Mouse (Mus musculus): ENCODE measurements at regions not wholly inside any gene's neighbourhood (a gene's known extent, or its start where the extent isn't known, plus 50 kb on each side); places are given as distances from the start of the nearest gene placed in this dataset.
A peak's percentile ranks its signal among the peaks of the same experiment; 100 is the strongest.
"Not testable (repeated sequence)": the region's sequence is repeated elsewhere in the genome, so short reads cannot be mapped to it uniquely, and the experiment has no call there.

DNA sequence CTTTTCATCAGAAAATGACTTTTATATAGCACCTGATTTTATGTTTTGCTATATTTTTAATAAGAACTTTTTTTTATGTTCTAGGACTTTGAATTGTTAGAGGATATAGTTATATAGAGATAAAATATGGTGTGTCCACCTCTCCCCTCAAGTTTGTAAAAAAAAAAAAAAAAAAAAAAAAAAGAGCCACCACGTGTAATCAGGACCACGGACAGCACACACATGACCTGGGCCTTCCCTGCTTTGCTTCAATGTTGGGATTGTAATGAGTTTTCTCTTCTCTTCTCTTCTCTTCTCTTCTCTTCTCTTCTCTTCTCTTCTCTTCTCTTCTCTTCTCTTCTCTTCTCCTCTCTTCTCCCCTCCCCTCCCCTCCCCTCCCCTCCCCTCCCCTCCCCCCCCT, 78.5 kb downstream of the 1700010I14Rik start:
- not testable (repeated sequence) for H3K9me3 ChIP-seq; H3K4me3 ChIP-seq; H3K27ac ChIP-seq; H3K36me3 ChIP-seq; DNase-seq (ENCODE audit: low spot score); H3K27me3 ChIP-seq (ENCODE audit: insufficient read depth, poor library complexity, severe bottlenecking); H3K4me1 ChIP-seq (replicated peaks)
- WGBS, result 21% methylated on average over 2 of the region's 2 CpGs

DNA sequence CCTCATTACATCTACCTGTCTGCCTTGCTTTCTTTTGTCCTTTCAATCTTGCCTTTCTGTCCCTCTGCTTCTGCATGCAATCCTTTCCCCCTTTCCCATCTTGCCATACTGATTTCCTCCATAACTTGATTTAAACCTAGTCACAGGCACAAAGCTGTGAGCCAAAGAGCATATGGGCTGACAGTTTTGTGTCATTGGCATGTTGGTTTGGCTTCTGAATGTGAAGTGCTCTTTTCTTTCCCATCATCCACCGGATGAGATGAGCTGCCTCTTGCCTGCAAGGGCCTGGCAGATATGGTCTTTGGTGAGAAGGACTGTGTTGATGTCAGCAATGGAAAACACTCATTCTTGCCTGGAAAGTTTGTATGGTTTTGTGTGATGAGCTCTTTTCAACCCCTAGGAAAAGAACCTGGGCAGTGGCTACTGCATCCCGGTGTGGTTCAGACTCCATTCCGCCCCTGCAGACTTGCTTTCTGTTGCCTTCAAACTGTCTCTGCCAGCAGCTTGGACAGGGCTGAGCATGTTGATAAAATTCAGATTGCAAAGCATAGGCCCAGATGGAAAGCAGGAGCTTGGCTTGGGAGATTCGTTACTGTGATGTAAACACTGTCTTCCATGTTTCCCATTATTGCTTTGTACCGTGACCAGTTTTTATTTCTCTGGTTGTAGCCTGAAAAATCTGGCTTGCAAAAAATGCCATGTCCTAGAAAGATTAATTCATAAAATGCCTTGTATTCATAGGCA, 80.9 kb downstream of the 1700010I14Rik start:
- no peak for DNase-seq (ENCODE audit: low spot score)
- WGBS, result 88% methylated on average over 5 of the region's 5 CpGs
- Histone ChIP-seq H3K9me3 (no peaks in the 10 kb centered on the region), H3K36me3 (no peaks in the 10 kb centered on the region), H3K4me3 (no peak overlapping the region), H3K27me3 (ENCODE audit: insufficient read depth, poor library complexity, severe bottlenecking) (no peaks in the 10 kb centered on the region), H3K4me1 (replicated peaks) (no peaks in the 10 kb centered on the region), H3K27ac (no peak overlapping the region)

- no peaks in the 10 kb centered on the region for H3K27me3 ChIP-seq (ENCODE audit: insufficient read depth, poor library complexity, severe bottlenecking)
- no peak overlapping the region for H3K4me3 ChIP-seq
- peaks cover 8% of the 10 kb centered on the region; the same call in 1 of the 2 replicates for H3K9me3 ChIP-seq
- H3K27ac ChIP-seq, result no peak overlapping the region
- 0 out of 2 replicates have a peak, but pooled peaks cover 2% of the 10 kb centered on the region for H3K4me1 ChIP-seq (replicated peaks)
- DNase-seq (ENCODE audit: low spot score), result no peak
- H3K36me3 ChIP-seq, result no peaks in the 10 kb centered on the region
- WGBS, result 91% methylated on average over 5 of the region's 5 CpGs
These were observed 95.5 kb downstream of the 1700010I14Rik start for GRCm38 (mm10) chr17:9083629-9084028.

DNA sequence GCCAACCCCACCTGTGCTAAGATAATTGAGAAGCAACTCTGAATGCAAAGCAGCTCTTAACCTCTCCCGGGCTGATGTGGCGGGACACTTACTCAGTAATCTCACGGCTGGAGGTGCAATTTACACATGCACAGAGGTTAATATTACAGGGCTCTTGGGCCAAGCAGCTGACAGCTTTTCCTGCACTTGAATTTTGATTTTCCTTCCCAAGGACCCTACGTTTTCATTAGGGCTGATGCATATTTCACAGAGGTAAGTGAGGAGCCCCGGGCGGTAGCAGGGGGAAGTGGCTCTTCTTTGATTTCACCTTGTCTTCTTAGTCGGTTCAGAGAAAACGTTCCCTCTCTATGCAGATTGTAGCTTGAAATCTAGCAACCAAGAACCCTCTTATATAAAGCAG, 139.7 kb downstream of the 1700010I14Rik start:
- Histone ChIP-seq H3K27ac (no peak overlapping the region), H3K4me1 (replicated peaks) (no peaks in the 10 kb centered on the region), H3K9me3 (no peaks in the 10 kb centered on the region), H3K4me3 (no peak overlapping the region), H3K27me3 (ENCODE audit: insufficient read depth, poor library complexity, severe bottlenecking) (no peaks in the 10 kb centered on the region), H3K36me3 (no peaks in the 10 kb centered on the region)
- WGBS, result 62% methylated on average over 8 of the region's 8 CpGs
- no peak for DNase-seq (ENCODE audit: low spot score)

DNA sequence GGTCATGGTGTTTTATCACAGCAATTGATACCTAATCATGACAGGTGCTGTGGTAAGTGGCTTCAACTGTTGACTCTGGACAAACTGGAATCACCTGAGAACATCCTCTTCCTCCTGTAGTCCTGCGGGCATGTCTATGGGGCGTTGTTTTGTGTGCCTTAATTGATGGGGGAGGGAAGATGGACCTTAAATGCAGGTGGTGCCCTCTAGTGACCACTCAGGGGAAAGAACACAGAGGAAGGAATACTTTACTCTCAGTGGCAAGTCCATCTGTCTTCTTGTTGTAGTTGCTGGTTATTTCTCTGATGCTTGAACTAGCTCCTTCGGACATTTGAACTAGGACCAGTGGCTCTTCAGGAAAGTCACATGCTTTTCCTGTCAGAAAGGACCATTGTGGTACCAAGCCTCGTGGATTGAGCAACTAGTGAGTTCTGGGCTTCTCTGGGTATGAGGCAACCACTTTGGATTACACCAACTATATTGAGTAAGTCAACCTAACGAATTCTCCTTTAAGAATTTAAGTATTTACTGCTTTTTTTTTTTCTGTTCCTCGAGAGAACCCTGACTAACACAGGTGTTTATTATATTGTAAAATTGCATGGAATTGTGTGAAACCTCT, 157.6 kb downstream of the 1700010I14Rik start:
- 70% methylated on average over 6 of the region's 6 CpGs for WGBS
- Histone ChIP-seq H3K4me3 (no peak overlapping the region), H3K27ac (no peak overlapping the region), H3K27me3 (ENCODE audit: insufficient read depth, poor library complexity, severe bottlenecking) (no peaks in the 10 kb centered on the region), H3K36me3 (no peaks in the 10 kb centered on the region), H3K9me3 (no peaks in the 10 kb centered on the region), H3K4me1 (replicated peaks) (no peaks in the 10 kb centered on the region)
- DNase-seq (ENCODE audit: low spot score), result no peak

DNA sequence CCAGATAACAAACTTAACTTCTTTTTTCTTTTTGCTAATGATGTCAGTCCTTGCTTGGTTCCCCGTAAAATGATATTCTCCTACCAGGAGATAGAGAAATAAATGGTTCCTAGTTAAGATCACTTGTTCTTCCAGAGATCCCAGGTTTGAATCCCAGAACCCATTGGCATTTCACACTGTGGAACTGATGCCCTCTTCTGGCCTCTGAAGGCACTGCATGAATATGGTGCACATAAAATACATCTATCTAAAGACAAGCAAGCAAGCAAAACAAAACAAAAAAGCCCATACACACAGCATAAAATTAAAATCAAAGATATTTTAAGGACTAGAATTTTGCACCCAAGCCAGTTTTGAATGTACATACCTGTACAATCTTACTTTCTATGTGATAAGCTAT, 162.5 kb downstream of the 1700010I14Rik start:
- Histone ChIP-seq H3K4me1 (replicated peaks) (no peaks in the 10 kb centered on the region), H3K36me3 (no peaks in the 10 kb centered on the region), H3K9me3 (no peaks in the 10 kb centered on the region), H3K27ac (no peak overlapping the region), H3K27me3 (ENCODE audit: insufficient read depth, poor library complexity, severe bottlenecking) (no peaks in the 10 kb centered on the region), H3K4me3 (no peak overlapping the region)
- 90% methylated on average over 1 of the region's 1 CpGs for WGBS
- DNase-seq (ENCODE audit: low spot score), result peak; percentile 17

DNA sequence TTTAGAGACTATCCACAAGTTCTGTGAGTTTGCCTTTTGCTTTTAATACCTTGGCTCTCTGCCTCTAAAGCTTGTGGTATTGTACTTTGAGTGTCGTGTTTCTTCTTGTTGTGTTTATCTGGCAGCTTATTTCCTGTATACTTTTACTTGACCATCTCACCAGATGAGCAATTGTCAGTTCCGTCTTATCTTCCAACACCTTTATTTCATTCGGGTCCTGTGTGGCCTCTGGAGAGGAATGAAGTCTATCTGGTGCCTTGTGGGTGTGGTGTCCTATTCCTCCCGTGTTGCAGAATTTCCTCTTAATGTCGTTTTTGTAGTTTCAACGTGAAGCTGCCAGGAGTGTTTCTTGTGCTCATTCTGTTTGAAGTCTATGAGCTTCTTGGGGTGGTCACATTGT, 174.0 kb downstream of the 1700010I14Rik start:
- peaks cover 3% of the 10 kb centered on the region; the same call in 1 of the 2 replicates for H3K27me3 ChIP-seq (ENCODE audit: insufficient read depth, poor library complexity, severe bottlenecking)
- 85% methylated on average over 6 of the region's 6 CpGs for WGBS
- H3K4me1 ChIP-seq (replicated peaks), result peaks cover 5% of the 10 kb centered on the region
- H3K4me3 ChIP-seq, result no peak overlapping the region
- no peak for DNase-seq (ENCODE audit: low spot score)
- no peaks in the 10 kb centered on the region for H3K36me3 ChIP-seq
- H3K9me3 ChIP-seq, result no peaks in the 10 kb centered on the region
- H3K27ac ChIP-seq, result no peak overlapping the region

DNA sequence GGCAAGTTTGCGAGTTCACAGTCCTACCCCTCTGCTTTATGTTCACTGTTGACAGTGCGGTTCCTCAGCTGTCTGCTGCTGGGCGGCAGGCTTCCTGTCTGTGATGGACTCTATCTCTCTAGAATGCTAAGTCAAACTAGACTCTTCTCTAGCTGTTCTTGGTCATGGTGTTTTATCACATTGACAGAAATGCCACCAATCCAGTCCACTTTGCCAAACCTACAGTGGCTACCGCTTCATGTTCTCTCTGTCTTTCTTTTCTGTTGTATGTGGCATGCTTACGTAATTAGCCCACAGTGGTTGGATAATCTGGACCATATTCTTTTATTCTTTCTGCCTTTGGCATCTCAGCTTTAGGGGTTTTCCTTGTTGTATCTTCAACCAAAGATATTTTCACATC, 174.5 kb downstream of the 1700010I14Rik start:
- 93% methylated on average over 5 of the region's 5 CpGs for WGBS
- no peak for DNase-seq (ENCODE audit: low spot score)
- Histone ChIP-seq H3K36me3 (no peaks in the 10 kb centered on the region), H3K4me1 (replicated peaks) (peaks cover 11% of the 10 kb centered on the region), H3K27me3 (ENCODE audit: insufficient read depth, poor library complexity, severe bottlenecking) (peaks cover 3% of the 10 kb centered on the region; the same call in 1 of the 2 replicates), H3K27ac (no peak overlapping the region), H3K9me3 (no peaks in the 10 kb centered on the region), H3K4me3 (no peak overlapping the region)

DNA sequence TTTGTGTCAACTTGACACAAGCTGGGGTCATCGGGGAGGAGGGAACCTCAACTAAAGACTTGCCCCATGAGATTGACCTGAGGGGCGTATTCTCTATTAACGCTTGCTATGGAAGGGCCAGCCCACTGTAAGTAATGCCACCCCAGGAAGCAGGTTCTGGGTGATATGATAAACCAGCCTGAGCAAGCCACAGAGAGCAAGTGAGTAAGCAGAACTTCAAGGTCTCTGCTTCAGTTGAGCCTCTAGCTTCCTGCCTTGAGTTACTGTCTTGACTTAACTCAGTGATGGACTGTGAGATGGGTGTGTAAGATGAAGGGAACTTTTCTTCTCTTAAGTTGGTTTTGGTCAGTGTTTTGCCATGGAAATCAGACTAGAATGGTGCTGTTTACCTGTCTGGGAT, 175.2 kb downstream of the 1700010I14Rik start:
- Histone ChIP-seq H3K27ac (no peak overlapping the region), H3K36me3 (no peaks in the 10 kb centered on the region), H3K27me3 (ENCODE audit: insufficient read depth, poor library complexity, severe bottlenecking) (peaks cover 3% of the 10 kb centered on the region; the same call in 1 of the 2 replicates), H3K4me1 (replicated peaks) (peaks cover 17% of the 10 kb centered on the region), H3K4me3 (no peak overlapping the region), H3K9me3 (no peaks in the 10 kb centered on the region)
- DNase-seq (ENCODE audit: low spot score), result no peak
- 89% methylated on average over 3 of the region's 3 CpGs for WGBS

GRCm38 (mm10) chr17:9164501-9164900, 176.4 kb downstream of the 1700010I14Rik start:
- WGBS, result 85% methylated on average over 5 of the region's 5 CpGs
- no peak overlapping the region for H3K27ac ChIP-seq
- H3K4me3 ChIP-seq, result no peak overlapping the region
- no peaks in the 10 kb centered on the region for H3K9me3 ChIP-seq
- no peak for DNase-seq (ENCODE audit: low spot score)
- H3K27me3 ChIP-seq (ENCODE audit: insufficient read depth, poor library complexity, severe bottlenecking), result peaks cover 3% of the 10 kb centered on the region; the same call in 1 of the 2 replicates
- H3K36me3 ChIP-seq, result no peaks in the 10 kb centered on the region
- peaks cover 22% of the 10 kb centered on the region for H3K4me1 ChIP-seq (replicated peaks)

- peak; percentile 76 for DNase-seq (ENCODE audit: low spot score)
- peaks cover 33% of the 10 kb centered on the region for H3K4me1 ChIP-seq (replicated peaks)
These were observed 179.0 kb downstream of the 1700010I14Rik start for GRCm38 (mm10) chr17:9167161-9167560.

GRCm38 (mm10) chr17:9167571-9168201, 179.6 kb downstream of the 1700010I14Rik start:
- peaks cover 33% of the 10 kb centered on the region for H3K4me1 ChIP-seq (replicated peaks)
- H3K9me3 ChIP-seq, result no peaks in the 10 kb centered on the region
- no peak for DNase-seq (ENCODE audit: low spot score)
- peak overlapping the region; percentile 88 for H3K27ac ChIP-seq
- under 1% methylated on average over 20 of the region's 20 CpGs for WGBS
- peak overlapping the region; percentile 62 for H3K4me3 ChIP-seq
- peaks cover 3% of the 10 kb centered on the region; the same call in 1 of the 2 replicates for H3K27me3 ChIP-seq (ENCODE audit: insufficient read depth, poor library complexity, severe bottlenecking)
- H3K36me3 ChIP-seq, result no peaks in the 10 kb centered on the region

More at GRCm38 (mm10) chr17:9167161-9167560, 179.0 kb downstream of the 1700010I14Rik start:
- peak overlapping the region; percentile 88 for H3K27ac ChIP-seq
- peak overlapping the region; percentile 62 for H3K4me3 ChIP-seq
- H3K36me3 ChIP-seq, result no peaks in the 10 kb centered on the region
- under 1% methylated on average over 10 of the region's 10 CpGs for WGBS
- peaks cover 3% of the 10 kb centered on the region; the same call in 1 of the 2 replicates for H3K27me3 ChIP-seq (ENCODE audit: insufficient read depth, poor library complexity, severe bottlenecking)
- no peaks in the 10 kb centered on the region for H3K9me3 ChIP-seq

DNA sequence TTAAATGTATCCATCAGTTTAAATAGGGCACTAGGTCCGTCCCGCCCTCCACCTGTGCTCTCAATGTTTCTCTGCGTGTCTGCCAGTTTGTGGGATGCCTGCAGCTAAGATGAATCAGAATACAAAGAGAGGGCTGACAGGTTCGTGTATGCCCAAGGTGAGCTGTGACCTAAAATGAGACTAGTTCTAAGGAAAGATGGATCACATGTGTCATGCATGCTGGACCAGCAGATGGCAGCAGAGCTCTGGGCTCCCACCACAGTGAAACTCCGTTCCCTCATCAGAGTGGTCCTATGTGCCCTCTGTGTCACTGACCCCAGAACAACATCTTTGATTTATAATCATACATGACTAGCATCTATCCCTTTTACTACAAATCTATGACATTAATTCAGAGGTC, 180.3 kb downstream of the 1700010I14Rik start:
- peak overlapping the region; percentile 62 for H3K4me3 ChIP-seq
- H3K27ac ChIP-seq, result peak overlapping the region; percentile 88
- H3K36me3 ChIP-seq, result no peaks in the 10 kb centered on the region
- peak; percentile 86 for DNase-seq (ENCODE audit: low spot score)
- no peaks in the 10 kb centered on the region for H3K9me3 ChIP-seq
- H3K27me3 ChIP-seq (ENCODE audit: insufficient read depth, poor library complexity, severe bottlenecking), result peaks cover 3% of the 10 kb centered on the region; the same call in 1 of the 2 replicates
- WGBS, result 0% methylated on average over 5 of the region's 5 CpGs
- H3K4me1 ChIP-seq (replicated peaks), result peaks cover 33% of the 10 kb centered on the region

Data from hindbrain, embryonic 10.5 days (tissue).